Mouse (Mus musculus): ENCODE results near the gene Slc46a1. TPM values are rescaled to one million over a fixed set of nuclear protein-coding genes. Genes with fewer than 3 reads are reported as not detected.

Slc46a1 gene
- polyA plus RNA-seq, 1 experiment from 2014 or later: 21.1 TPM

DNA sequence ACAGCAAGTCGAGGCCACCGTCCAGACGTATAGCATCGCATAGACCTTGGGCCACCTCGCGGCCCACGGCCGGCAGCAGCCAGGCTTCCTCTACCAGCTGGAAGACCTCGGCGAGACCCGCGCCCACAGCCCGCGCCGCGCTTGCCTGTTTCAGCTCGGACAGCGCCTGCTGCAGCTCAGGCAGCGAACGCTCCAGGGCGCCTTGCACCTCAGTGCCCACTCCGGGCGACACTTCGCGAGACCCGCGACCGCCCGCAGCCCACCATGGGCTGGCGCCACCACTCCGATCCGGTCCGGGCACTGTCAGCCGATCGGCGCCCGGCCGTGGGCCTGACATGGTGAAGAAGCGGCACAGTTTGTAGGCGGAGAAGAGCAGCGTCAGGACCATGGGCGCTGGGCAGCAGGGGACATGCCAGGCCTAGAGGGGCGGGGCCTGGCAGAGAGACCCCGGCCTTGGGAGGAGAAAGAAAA, 31.6 kb downstream of the Slc46a1 start:
- peak; percentile 32 for ATAC-seq (replicated peaks; ENCODE audit: low FRiP score)
- WGBS: under 1% methylated on average over 44 of the region's 44 CpGs
- Histone ChIP-seq H3K36me3 (no peaks in the 10 kb centered on the region), H3K27ac (no peak overlapping the region), H3K4me2 (peak overlapping the region; percentile 99), H3K4me3 (replicated peaks) (peak overlapping the region; percentile 59), H3K4me1 (peaks cover 16% of the 10 kb centered on the region), H3K27me3 (peaks cover 79% of the 10 kb centered on the region), H3K9me3 (replicated peaks) (no peaks in the 10 kb centered on the region), H3K9ac (peak overlapping the region; percentile 43)

DNA sequence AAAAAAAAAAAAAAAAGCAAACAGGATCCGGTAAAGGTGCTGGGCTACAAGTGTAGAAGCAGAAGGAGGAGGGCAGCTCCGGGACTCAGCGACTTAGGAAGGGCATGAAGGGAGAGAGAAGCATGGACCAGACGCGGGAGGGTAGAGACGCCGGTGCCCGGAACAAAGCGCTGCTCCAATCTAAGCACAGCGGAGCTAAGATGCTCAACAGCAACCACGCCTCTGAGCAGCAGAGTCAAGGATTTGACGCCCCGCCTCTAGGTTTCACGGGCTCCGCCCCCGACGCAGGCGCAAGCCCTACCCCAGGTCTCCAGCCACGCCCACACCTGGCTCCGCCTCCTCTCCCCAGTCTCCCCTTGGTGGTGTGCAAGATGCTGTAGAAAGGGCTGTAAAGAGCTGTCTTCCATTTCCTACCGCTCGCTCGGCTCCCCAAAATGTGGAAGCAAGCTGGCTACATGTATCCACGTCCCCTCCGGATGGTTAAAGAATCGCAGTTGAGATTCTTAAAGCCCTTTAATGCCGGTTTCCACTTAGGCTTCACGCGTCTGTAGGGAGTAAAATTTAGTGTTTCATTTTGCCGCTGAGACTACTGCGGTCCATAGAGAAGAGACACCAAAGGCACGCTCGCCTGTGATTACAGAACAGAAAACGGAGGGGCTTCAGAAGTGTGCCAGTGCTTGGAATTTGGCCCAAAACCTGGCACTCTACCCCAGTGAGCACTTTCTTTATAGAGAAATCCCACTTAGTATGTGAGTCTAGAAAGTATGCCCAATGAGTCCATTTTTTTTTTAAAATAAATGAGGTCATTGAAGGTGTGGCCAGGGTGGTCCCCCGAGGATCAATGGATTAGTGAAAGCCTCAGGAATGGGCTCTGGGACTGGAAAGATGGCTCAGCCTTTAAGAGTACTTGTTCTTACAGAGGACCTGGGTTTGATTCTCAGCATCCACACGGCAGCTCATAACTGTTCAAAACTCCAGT, 32.3 kb downstream of the Slc46a1 start, which contains the start of gene Sarm1:
Sarm1 (minus strand) TSS at position 211 of the 979 bp plus-strand sequence.
- 0 out of 2 replicates have a peak within 1 kb of the TSS, but pooled peaks have one; percentile 9 for H3K27ac ChIP-seq
- peaks cover 73% of the 10 kb centered on the region for H3K27me3 ChIP-seq
- peak within 1 kb of the TSS; percentile 59 for H3K4me3 ChIP-seq (replicated peaks)
- no peaks in the 10 kb centered on the region for H3K9me3 ChIP-seq (replicated peaks)
- peak within 1 kb of the TSS; percentile 43 for H3K9ac ChIP-seq
- 3% methylated on average over 36 of the region's 36 CpGs for WGBS
- ATAC-seq (replicated peaks; ENCODE audit: low FRiP score): peak; percentile 96
- peaks cover 16% of the 10 kb centered on the region for H3K4me1 ChIP-seq
- H3K36me3 ChIP-seq: no peaks in the 10 kb centered on the region
- peak within 1 kb of the TSS; percentile 99 for H3K4me2 ChIP-seq

DNA sequence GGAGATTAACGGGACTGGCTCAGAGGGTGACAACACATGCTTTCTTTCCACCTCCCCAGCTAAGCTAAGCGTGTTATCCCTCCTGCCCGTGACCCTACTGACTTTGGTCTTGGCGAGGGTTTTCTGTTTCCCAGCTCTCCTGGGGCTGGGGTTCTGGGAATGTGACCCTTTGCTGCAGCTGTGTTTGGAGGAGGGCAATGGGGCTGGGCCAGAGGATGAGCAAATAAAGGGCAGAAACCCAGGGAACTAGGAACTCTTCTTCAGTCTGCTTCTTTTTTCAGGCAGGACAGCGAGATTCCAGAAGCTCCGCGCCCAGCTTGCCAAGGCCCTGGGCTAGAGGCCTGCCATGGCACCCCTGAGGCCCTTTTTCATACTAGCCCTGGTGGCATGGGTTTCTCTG, 33.5 kb downstream of the Slc46a1 start, which contains the start of gene Vtn:
Vtn (plus strand) TSS at position 88 of the 400 bp plus-strand sequence.
- H3K4me1 ChIP-seq: peaks cover 16% of the 10 kb centered on the region
- H3K27ac ChIP-seq: 0 out of 2 replicates have a peak within 1 kb of the TSS, but pooled peaks have one; percentile 9
- peak within 1 kb of the TSS; percentile 59 for H3K4me3 ChIP-seq (replicated peaks)
- WGBS: 54% methylated on average over 7 of the region's 7 CpGs
- H3K27me3 ChIP-seq: peaks cover 69% of the 10 kb centered on the region
- no peaks in the 10 kb centered on the region for H3K9me3 ChIP-seq (replicated peaks)
- H3K9ac ChIP-seq: 0 out of 2 replicates have a peak within 1 kb of the TSS, but pooled peaks have one; percentile 31
- no peak for ATAC-seq (replicated peaks; ENCODE audit: low FRiP score)
- H3K4me2 ChIP-seq: peak within 1 kb of the TSS; percentile 99
- H3K36me3 ChIP-seq: no peaks in the 10 kb centered on the region

DNA sequence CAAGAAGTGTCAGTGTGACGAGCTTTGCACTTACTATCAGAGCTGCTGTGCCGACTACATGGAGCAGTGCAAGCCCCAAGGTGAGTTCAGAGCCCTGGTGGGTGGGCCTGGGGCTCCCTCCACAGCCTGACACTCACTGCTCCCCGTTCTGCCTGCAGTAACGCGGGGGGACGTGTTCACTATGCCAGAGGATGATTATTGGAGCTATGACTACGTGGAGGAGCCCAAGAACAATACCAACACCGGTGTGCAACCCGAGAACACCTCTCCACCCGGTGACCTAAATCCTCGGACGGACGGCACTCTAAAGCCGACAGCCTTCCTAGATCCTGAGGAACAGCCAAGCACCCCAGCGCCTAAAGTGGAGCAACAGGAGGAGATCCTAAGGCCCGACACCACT, 34.0 kb downstream of the Slc46a1 start:
- H3K27me3 ChIP-seq: peaks cover 64% of the 10 kb centered on the region
- no peak for ATAC-seq (replicated peaks; ENCODE audit: low FRiP score)
- 41% methylated on average over 16 of the region's 16 CpGs for WGBS
- no peaks in the 10 kb centered on the region for H3K36me3 ChIP-seq
- H3K4me2 ChIP-seq: no peak overlapping the region
- H3K9me3 ChIP-seq (replicated peaks): no peaks in the 10 kb centered on the region
- H3K4me3 ChIP-seq (replicated peaks): no peak overlapping the region
- peaks cover 16% of the 10 kb centered on the region for H3K4me1 ChIP-seq
- H3K27ac ChIP-seq: no peak overlapping the region
- H3K9ac ChIP-seq: no peak overlapping the region

DNA sequence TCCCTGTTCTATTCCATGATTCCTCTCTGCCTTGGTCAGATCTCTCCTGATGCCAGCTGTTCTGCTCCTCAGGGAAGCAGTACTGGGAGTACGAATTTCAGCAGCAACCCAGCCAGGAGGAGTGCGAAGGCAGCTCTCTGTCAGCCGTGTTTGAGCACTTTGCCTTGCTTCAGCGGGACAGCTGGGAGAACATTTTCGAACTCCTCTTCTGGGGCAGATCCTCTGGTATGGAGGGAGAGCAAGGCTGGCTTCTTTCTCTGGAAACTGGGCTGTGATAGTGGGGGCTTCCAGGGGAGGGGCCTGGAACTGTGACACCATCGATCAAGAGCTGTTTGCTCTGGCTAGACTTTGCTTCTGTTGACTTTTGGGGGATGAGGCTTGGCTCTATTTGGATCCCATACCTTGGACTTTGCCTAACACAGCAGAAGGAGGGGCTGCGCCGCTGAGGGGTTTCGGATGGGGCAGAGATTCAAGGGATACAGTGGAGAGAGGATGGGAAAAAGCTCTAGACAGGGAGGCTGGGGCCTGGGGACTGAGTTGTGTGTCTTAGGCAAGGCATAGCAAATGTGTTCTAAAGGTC, 35.2 kb downstream of the Slc46a1 start:
- Histone ChIP-seq H3K4me3 (replicated peaks) (no peak overlapping the region), H3K4me1 (peaks cover 16% of the 10 kb centered on the region), H3K4me2 (no peak overlapping the region), H3K27ac (no peak overlapping the region), H3K36me3 (peaks cover 2% of the 10 kb centered on the region; the same call in 1 of the 2 replicates), H3K9ac (no peak overlapping the region), H3K9me3 (replicated peaks) (no peaks in the 10 kb centered on the region), H3K27me3 (peaks cover 52% of the 10 kb centered on the region)
- ATAC-seq (replicated peaks; ENCODE audit: low FRiP score): no peak
- 83% methylated on average over 9 of the region's 9 CpGs for WGBS

DNA sequence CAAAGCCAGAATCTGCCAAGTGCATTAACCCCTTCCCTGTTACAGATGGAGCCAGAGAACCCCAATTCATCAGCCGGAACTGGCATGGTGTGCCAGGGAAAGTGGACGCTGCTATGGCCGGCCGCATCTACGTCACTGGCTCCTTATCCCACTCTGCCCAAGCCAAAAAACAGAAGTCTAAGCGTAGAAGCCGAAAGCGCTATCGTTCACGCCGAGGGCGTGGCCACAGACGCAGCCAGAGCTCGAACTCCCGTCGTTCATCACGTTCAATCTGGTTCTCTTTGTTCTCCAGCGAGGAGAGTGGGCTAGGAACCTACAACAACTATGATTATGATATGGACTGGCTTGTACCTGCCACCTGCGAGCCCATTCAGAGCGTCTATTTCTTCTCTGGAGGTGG, 36.0 kb downstream of the Slc46a1 start:
- Histone ChIP-seq H3K27ac (no peak overlapping the region), H3K4me1 (peaks cover 16% of the 10 kb centered on the region), H3K9me3 (replicated peaks) (no peaks in the 10 kb centered on the region), H3K4me3 (replicated peaks) (no peak overlapping the region), H3K4me2 (no peak overlapping the region), H3K27me3 (peaks cover 44% of the 10 kb centered on the region), H3K36me3 (peaks cover 11% of the 10 kb centered on the region), H3K9ac (no peak overlapping the region)
- WGBS: 72% methylated on average over 20 of the region's 20 CpGs
- ATAC-seq (replicated peaks; ENCODE audit: low FRiP score): no peak

DNA sequence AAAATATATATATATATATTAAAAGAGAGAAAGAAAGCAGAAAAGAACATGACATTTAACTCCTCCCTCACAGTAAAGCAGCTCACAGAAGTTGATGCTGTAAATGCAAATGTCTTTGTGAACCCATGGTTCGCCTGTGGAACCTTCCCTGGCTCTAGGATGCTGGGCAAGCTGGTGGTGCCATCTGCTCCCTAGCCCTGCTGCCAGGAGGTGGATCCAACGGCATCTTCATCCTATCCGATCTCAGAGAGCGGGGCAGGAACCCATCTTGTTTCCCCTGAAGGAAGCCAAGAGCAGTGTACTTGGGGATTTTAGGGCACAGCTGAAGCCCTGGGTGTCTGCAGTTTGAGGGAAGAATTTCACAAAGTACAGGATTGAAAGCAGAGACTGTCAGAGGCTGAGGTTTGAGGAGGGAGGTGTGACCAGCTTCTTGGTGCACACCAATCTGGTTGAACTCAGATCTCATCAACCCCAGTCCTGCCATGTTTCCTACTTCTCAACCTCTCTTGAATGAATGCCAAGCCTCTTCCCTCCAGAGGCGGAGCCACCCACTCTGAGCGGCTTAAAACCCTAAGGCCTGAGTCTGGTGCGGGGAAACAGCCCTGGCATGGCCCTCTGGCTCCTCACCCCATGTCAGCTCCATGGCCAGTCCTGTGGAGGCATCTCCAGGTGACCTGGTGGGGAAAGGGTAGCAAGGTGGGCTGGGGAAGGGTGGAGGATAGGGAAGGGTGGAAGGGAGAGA, 37.6 kb downstream of the Slc46a1 start, which contains the start of gene Sebox:
Sebox (plus strand) TSS at position 539 of the 742 bp plus-strand sequence.
- H3K27me3 ChIP-seq: peaks cover 34% of the 10 kb centered on the region
- no peaks in the 10 kb centered on the region for H3K9me3 ChIP-seq (replicated peaks)
- no peak for ATAC-seq (replicated peaks; ENCODE audit: low FRiP score)
- H3K36me3 ChIP-seq: peaks cover 25% of the 10 kb centered on the region
- H3K4me2 ChIP-seq: no peak within 1 kb of the TSS
- no peak within 1 kb of the TSS for H3K4me3 ChIP-seq (replicated peaks)
- 73% methylated on average over 7 of the region's 7 CpGs for WGBS
- H3K4me1 ChIP-seq: peaks cover 2% of the 10 kb centered on the region
- H3K27ac ChIP-seq: no peak within 1 kb of the TSS
- H3K9ac ChIP-seq: no peak within 1 kb of the TSS

DNA sequence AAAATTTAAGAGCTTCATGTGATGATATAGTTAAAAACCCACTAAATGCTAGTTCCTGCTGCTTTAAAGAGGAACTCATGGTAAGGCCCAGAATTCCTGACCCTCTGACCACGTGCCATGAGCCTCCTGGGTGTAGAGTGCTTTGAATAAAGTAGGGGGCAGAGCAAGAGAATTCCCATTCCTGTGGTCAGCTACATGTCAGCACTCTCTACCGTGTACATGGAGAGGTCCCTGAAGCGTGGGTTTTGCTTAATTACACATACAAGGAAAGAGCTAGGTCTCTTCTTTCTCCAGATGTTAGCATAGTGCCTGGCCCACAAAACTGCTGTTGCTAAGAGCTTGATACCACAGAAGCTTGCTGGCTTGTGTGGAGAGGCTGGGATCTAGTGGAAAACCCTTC, 39.9 kb downstream of the Slc46a1 start:
- H3K27ac ChIP-seq: no peak overlapping the region
- peaks cover 11% of the 10 kb centered on the region for H3K27me3 ChIP-seq
- no peak overlapping the region for H3K9ac ChIP-seq
- no peak for ATAC-seq (replicated peaks; ENCODE audit: low FRiP score)
- H3K36me3 ChIP-seq: peaks cover 47% of the 10 kb centered on the region
- no peak overlapping the region for H3K4me2 ChIP-seq
- no peak overlapping the region for H3K4me3 ChIP-seq (replicated peaks)
- no peaks in the 10 kb centered on the region for H3K9me3 ChIP-seq (replicated peaks)
- H3K4me1 ChIP-seq: no peaks in the 10 kb centered on the region
- 85% methylated on average over 3 of the region's 3 CpGs for WGBS

DNA sequence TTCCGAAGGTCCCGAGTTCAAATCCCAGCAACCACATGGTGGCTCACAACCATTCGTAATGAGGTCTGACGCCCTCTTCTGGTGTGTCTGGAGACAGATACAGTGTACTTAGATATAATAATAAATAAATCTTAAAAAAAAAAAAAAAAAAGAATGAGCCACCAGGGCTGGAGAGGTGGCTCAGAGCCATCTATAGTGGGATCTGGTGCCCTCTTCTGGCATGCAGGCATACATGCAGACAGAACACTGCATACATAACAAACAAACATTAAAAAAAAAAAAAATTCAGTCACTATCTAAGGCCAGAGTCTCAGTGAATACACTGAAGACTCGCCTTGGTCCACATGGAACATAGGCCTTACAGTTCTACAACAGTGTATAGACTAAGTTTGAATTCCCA, 43.7 kb downstream of the Slc46a1 start:
- no peak overlapping the region for H3K4me3 ChIP-seq (replicated peaks)
- H3K36me3 ChIP-seq: peaks cover 51% of the 10 kb centered on the region
- H3K27me3 ChIP-seq: no peaks in the 10 kb centered on the region

DNA sequence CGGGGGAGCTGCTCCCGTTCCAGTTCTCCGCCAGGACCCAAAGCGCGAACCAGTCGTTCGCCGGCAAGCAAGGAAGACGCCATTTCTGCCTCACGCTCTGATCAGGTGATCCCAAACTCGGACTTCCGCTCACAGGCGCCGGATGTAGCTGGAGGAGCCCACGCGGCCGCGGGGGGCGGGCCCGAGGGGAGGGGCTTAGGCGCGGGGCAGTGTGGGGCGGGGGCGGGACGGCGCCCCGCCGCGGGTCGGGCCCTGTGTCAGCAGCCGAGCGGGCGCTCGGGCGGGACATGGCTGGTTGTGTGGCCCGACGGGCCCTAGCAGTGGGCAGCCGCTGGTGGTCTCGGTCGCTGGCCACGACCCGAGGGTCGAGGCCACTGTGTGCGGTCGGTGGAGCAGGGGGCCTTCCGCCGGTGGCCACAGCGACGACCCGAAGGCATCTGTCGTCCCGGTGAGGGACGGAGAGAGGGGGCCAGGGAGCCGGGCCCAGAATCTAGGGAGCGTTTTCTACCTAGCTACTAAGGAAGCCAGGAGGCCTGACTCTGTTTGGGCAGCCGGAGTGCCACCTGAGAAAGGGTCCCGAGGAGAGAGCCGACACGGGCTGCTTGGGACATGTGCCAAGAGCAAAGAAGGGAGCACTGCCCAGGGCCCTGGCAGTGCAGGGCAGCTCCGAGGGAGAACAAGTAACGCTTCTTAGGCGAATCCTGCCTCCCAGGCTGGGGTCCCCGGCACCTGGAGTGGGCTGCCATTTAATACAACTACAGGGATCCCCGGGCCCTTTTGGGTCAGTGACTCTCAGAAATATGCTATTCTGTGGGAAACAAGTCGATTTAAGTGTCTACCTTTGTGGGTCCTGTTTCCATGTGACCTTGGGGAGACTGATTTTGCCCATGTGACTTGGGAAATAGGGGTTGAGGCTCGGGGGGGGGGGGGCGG, 46.8 kb downstream of the Slc46a1 start, which contains the start of the genes Tmem199 and Poldip2:
Tmem199 (minus strand) TSS at position 148 of the 933 bp plus-strand sequence.
Poldip2 (plus strand) TSS at position 169 of the 933 bp plus-strand sequence.
- under 1% methylated on average over 50 of the region's 67 CpGs for WGBS
- no peaks in the 10 kb centered on the region for H3K27me3 ChIP-seq
- H3K9me3 ChIP-seq (replicated peaks): no peaks in the 10 kb centered on the region
- H3K36me3 ChIP-seq: peaks cover 63% of the 10 kb centered on the region
- peak within 1 kb of the TSS; percentile 93 for H3K9ac ChIP-seq
- peak; percentile 95 for ATAC-seq (replicated peaks; ENCODE audit: low FRiP score)
- peaks cover 19% of the 10 kb centered on the region for H3K4me1 ChIP-seq
- H3K27ac ChIP-seq: peak within 1 kb of the TSS; percentile 86
- peak within 1 kb of the TSS; percentile 87 for H3K4me2 ChIP-seq
- H3K4me3 ChIP-seq (replicated peaks): peak within 1 kb of the TSS; percentile 82

More for the DNA sequence above, 43.7 kb downstream of the Slc46a1 start:
- H3K9me3 ChIP-seq (replicated peaks): no peaks in the 10 kb centered on the region
- no peak overlapping the region for H3K27ac ChIP-seq
- no peak for ATAC-seq (replicated peaks; ENCODE audit: low FRiP score)
- H3K4me1 ChIP-seq: peaks cover 19% of the 10 kb centered on the region
- H3K9ac ChIP-seq: no peak overlapping the region
- 81% methylated on average over 5 of the region's 5 CpGs for WGBS
- H3K4me2 ChIP-seq: no peak overlapping the region

Measured in kidney, embryonic 15.5 days (tissue).